ENCODE assay signal across 9 mouse cellular contexts in genomic region chr7:66246716-66247235, GRCm38 (mm10).
DNase-seq lines count a peak whose midpoint lies in the region; ATAC-seq and TF ChIP-seq lines count a peak whose summit lies in the region.
"Had no signal": no experiment of that assay in that cellular context is flagged by ENCODE, and none has a peak within 500 bp of the region (broad histone marks: within the 10 kb centered on the region; RNA-seq: fewer than 3 reads in every experiment).

No protein-coding gene starts in this region.

- H3K9me3 ChIP-seq in forebrain, postnatal 0 days (ENCODE audit: low read length) = no peaks in the 10 kb centered on the region
- H3K9me3 ChIP-seq in neural tube, embryonic 15.5 days (replicated peaks) = no peaks in the 10 kb centered on the region

- H3K36me3 ChIP-seq in forebrain, postnatal 0 days (ENCODE audit: insufficient read depth) = no peaks in the 10 kb centered on the region
- H3K36me3 ChIP-seq in neural tube, embryonic 15.5 days = no peaks in the 10 kb centered on the region

- no peak overlapping the region for H3K4me3 ChIP-seq in forebrain, postnatal 0 days (ENCODE audit: low read depth, low read length)
- no peak overlapping the region for H3K4me3 ChIP-seq in neural tube, embryonic 15.5 days (replicated peaks)
- no peak overlapping the region for H3K4me3 ChIP-seq in lung, adult 2 months (replicated peaks; ENCODE audit: extremely low read depth, low read depth, low read length)

- WGBS in forebrain, postnatal 0 days = 33% methylated on average over 11 of the region's 11 CpGs
- 27% methylated on average over 11 of the region's 11 CpGs for WGBS in neural tube, embryonic 15.5 days
- WGBS in lung, adult 2 months = 69% methylated on average over 11 of the region's 11 CpGs

- TF ChIP-seq CTCF in forebrain, postnatal 0 days (IDR thresholded peaks at IDR 0.05; ENCODE audit: low read depth) = no peak
- TF ChIP-seq CTCF in lung, adult 2 months (IDR thresholded peaks at IDR 0.05; ENCODE audit: insufficient read depth, low read length) = no peak

- peaks cover 13% of the 10 kb centered on the region; the same call in 1 of the 2 replicates for H3K4me1 ChIP-seq in forebrain, postnatal 0 days (ENCODE audit: insufficient read depth)
- peaks cover 26% of the 10 kb centered on the region for H3K4me1 ChIP-seq in neural tube, embryonic 15.5 days
- no peaks in the 10 kb centered on the region for H3K4me1 ChIP-seq in lung, adult 2 months (ENCODE audit: control insufficient read depth, insufficient read depth, low read length)

- DNase-seq in retina, postnatal 1 day = peak; percentile 59
- DNase-seq in retina, embryonic 14.5 days (ENCODE audit: low spot score) = no peak
- DNase-seq in forebrain, postnatal 0 days = no peak
- DNase-seq in kidney, postnatal 14 days = peak; percentile 40
- no peak for DNase-seq in frontal cortex, adult 2 months (ENCODE audit: extremely low spot score in 1 of 2, low spot score in 1 of 2)
- no peak for DNase-seq in lung, adult 2 months

- 0 out of 2 replicates have a peak overlapping the region, but pooled peaks have one; percentile 72 for H3K27ac ChIP-seq in forebrain, postnatal 0 days (ENCODE audit: low read depth, low read length)
- peak overlapping the region; percentile 78 for H3K27ac ChIP-seq in neural tube, embryonic 15.5 days (replicated peaks)
- H3K27ac ChIP-seq: liver, embryonic 14.5 days had no signal

- H3K4me2 ChIP-seq in forebrain, postnatal 0 days (ENCODE audit: low read depth) = no peak overlapping the region
- H3K4me2 ChIP-seq in neural tube, embryonic 15.5 days = no peak overlapping the region

- no peaks in the 10 kb centered on the region for H3K27me3 ChIP-seq in forebrain, postnatal 0 days (ENCODE audit: insufficient read depth, low read length)
- H3K27me3 ChIP-seq in neural tube, embryonic 15.5 days (replicated peaks) = no peaks in the 10 kb centered on the region

- H3K9ac ChIP-seq in forebrain, postnatal 0 days = no peak overlapping the region
- no peak overlapping the region for H3K9ac ChIP-seq in neural tube, embryonic 15.5 days (replicated peaks)
- H3K9ac ChIP-seq: liver, embryonic 14.5 days had no signal

- no peak for ATAC-seq in forebrain, postnatal 0 days
- ATAC-seq in neural tube, embryonic 15.5 days (ENCODE audit: low FRiP score) = no peak
- ATAC-seq: activated CD4-positive, CD25-positive, alpha-beta regulatory T cell, adult 4 months had no signal

- TF ChIP-seq POLR2A in lung, adult 2 months (IDR thresholded peaks at IDR 0.05; ENCODE audit: borderline replicate concordance, extremely low read depth, low read depth, low read length) = no peak

Comparison
In these comparisons a context has a peak if more than half of its experiments do, and no peak if none do; other contexts are left out.
1. DNase-seq: peak in retina, postnatal 1 day (single experiment) and kidney, postnatal 14 days (single experiment); none in retina, embryonic 14.5 days (single experiment), forebrain, postnatal 0 days (single experiment), frontal cortex, adult 2 months (0 of 2) and lung, adult 2 months (single experiment).